Mouse (Mus musculus) embryo, embryonic 11.5 days (tissue): ENCODE measurements around the gene Isg20.

Source experiments
- DNase-seq: peaks from one replicate; pipeline ENCODE4 v3.0.0-alpha.2; 2012; ENCODE audit warnings: low read depth, low spot score

Isg20 gene

DNA sequence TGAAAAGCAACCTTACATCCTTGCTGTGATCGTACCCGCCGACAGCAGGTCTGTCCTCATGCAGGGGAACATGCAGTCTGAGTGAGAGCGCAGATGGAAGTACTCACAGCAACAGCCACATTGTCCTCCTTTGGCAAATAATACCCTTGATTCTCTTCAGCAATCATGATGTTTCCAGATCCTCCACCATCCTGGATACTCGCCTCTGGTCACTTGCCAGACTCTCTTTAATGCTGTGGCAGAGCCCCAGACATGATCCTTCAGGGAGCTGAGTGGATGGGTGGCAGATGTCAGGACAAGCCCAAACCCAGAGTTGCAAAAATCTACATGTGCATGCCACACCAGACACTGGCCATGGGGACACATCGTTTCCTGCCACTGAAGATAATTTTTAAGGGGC is 41.9 kb downstream of the Isg20 start:
- no peak for DNase-seq

DNA sequence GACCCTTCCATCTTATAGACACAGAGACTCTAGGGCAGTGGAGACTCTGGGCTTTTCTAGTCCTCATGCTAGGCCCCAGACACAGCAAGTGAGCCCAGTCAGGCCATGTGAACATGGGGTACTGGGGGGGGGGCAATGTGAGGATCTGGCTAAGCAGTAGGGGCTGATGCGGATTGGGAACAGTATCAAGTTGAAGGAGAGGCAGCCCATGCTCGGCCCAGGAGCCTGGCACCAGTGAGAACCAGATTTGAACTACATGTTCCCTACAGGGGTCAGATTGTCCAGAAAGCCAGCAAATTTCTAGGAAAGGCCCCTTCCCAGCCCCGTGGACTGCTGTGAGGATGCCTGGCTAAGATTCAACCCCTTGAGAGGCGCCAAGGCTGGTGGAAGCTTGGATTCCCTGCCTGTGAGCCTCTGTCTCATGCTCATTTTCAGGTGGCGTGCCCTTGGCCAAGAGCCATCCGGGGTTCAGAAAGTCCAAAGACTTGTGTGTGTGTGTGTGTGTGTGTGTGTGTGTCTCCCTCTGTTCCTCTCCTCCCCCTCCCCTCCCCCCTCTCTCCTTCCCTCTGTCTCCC is 45.4 kb downstream of the Isg20 start:
- DNase-seq: no peak

DNA sequence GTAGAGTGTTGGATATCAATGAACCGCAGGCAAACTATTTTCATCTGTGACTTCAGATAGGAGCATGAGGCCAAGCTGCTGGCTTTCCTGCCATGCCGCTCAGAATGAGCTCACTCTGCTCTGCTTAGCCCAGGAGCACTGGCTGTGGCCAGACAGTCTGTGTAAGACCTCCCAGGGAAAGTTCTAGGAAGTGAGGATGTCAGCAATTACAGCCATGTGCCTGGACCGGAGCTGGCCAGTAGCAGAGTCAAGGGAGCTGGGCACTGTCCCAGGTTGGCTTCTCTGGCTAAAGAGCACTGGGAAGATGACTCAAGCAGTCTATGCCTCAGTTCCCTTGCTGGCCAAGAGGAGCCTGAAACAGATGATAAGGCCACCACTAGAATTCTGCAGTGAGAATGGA is 50.7 kb downstream of the Isg20 start:
- DNase-seq: no peak
